Mouse (Mus musculus): ENCODE data around the gene Rbp2. TPM values are rescaled to one million over a fixed set of nuclear protein-coding genes. Genes with fewer than 3 reads are reported as not detected.

Rbp2 gene
- not detected for total RNA-seq (2021)
- long read RNA-seq, experiment 1: 0 reads
- long read RNA-seq, experiment 2: 0 reads

GRCm38 (mm10) chr9:98485815-98486214 lies at the start of gene Rbp2:
Gene Rbp2 (plus strand): TSS chr9:98486115.
- DNase-seq: no peak
- intact Hi-C loops (cut with DNase I): no loop called here

- intact Hi-C loops (cut with DNase I): no loop called here
- DNase-seq: no peak
These were observed 48.1 kb upstream of the Rbp2 start for GRCm38 (mm10) chr9:98437819-98438218.

- DNase-seq: no peak
- intact Hi-C loops (cut with DNase I): no loop called here
These were observed 46.8 kb upstream of the Rbp2 start for GRCm38 (mm10) chr9:98439091-98439490.

GRCm38 (mm10) chr9:98442638-98443037 lies 43.3 kb upstream of the Rbp2 start:
- DNase-seq: peak; percentile 48 to 64

GRCm38 (mm10) chr9:98445359-98446149 lies 40.4 kb upstream of the Rbp2 start:
- DNase-seq: no peak
- intact Hi-C loops (cut with DNase I): no loop called here

More at GRCm38 (mm10) chr9:98442638-98443037, 43.3 kb upstream of the Rbp2 start:
- intact Hi-C loops (cut with DNase I): loop anchor here (1.0 to 5.0 kb wide), 2 partner anchors 55 to 96 kb away; no protein-coding TSS in a partner anchor

- intact Hi-C loops (cut with DNase I): no loop called here
These were observed 34.9 kb upstream of the Rbp2 start for GRCm38 (mm10) chr9:98450976-98451375.

GRCm38 (mm10) chr9:98466709-98467108 lies 19.2 kb upstream of the Rbp2 start:
- intact Hi-C loops (cut with DNase I): no loop called here

More at GRCm38 (mm10) chr9:98450976-98451375, 34.9 kb upstream of the Rbp2 start:
- DNase-seq: no peak

DNA sequence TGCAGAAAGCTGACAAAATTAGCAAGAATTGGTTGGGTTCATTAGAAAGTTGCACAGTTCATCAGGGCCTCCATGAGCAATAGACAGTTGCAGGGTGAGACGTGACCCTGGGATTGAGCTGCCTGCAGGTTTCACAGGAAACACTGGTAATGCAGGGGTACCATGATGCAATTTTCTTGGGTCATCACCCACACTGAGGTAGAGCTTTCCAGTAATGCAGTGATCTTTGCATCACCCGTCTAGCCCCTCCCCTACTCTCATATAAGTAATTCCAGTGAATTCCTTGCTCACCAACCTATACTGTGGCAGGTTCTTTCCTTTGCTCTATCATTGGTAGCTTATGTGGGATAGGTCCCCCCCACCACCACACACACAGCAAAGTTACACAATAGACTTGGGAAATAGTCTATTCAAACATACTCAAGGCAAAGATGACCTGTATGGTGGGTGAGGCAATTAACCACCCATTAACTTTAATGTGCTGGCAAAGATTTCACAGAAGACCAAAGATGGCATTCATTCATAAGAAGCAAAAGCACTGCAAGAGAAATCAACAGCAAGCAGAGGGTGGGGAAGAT lies 5.7 kb upstream of the Rbp2 start:
- DNase-seq: no peak
- intact Hi-C loops (cut with DNase I): no loop called here

More at GRCm38 (mm10) chr9:98466709-98467108, 19.2 kb upstream of the Rbp2 start:
- DNase-seq: no peak

DNA sequence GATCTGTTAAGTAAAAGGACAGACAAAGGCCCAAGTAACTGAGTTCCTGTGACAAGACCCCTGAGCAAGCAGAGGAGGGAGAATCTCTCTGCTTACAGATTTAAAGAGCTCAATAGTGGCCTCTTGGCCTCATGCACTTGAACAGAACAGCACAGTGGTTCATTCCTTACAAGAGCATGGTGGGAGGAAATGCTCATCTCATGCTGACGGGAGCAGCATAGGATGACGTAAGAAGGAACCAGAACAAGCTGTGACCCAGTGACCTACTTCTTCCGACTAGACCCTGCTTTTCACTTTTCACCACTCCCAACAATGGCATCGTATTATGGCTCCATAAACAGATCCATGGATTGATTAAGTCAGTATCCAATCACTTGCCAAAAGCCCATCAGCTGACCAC lies 3.7 kb upstream of the Rbp2 start:
- no peak for DNase-seq
- intact Hi-C loops (cut with DNase I): no loop called here

DNA sequence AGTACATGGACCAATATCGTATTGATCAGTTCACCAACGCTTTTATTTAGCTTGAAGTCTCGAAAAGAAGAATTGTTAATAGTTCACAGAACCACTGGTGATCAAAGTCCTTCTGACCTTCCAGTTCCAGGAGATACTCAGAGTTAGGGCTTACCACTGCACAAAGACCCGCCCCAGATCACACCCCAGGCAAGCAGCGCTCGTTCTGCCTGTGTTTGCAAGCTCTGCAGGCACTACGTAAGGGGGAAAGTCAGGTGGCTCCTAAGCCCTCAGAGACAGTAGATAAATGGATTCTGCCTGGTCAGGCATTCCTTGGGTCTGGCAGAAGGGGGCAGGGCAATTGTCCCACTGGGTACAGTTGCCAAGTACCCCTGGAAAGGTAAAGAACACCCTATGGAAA lies 895 bp upstream of the Rbp2 start:
- DNase-seq: no peak
- intact Hi-C loops (cut with DNase I): no loop called here

DNA sequence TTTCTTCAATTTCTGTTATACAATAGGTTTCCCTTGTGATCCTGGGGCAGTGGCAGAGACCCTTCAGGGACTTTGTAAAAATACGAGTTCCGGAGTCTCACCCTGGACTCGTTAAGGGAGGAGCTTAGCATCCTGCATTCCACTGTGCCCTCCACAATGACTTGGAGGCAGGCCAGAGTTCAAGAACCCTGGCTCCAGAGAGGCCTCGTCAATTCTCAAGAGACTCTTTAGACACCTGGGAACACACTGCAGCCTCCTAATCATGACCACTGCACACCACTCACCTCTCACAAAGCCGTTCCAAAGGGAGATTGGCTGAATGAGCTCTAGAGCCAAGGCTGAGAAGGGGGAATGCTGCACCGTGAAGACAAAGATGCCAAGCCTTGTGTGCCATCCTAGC lies 1.4 kb downstream of the Rbp2 start:
- intact Hi-C loops (cut with DNase I): no loop called here
- DNase-seq: peak in 1 of 2 experiments; percentile 8

- DNase-seq: no peak
- intact Hi-C loops (cut with DNase I): no loop called here
These were observed 3.6 kb downstream of the Rbp2 start for GRCm38 (mm10) chr9:98489532-98489931.

GRCm38 (mm10) chr9:98490128-98490527 lies 4.2 kb downstream of the Rbp2 start:
- intact Hi-C loops (cut with DNase I): no loop called here
- no peak for DNase-seq

DNA sequence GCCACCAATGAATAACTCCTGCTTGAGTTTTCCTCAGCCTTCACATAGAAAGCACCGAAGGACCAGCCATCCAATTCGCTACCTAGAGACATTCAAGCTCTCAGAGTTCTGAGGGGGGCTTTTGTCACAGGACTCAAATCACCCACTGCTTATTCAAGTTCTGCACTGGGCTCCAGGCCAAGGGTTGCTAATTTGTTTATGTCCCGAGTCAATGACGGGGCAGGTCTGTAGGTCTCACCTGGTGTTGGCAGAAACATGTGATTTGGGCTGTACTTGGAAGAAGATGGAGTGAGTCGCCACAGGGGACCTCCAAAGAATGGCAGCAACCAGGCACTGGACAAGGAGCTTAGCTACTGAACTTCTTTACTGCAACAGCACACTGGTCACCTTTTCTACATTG lies 5.2 kb downstream of the Rbp2 start:
- DNase-seq: no peak
- intact Hi-C loops (cut with DNase I): no loop called here

- DNase-seq: no peak
- intact Hi-C loops (cut with DNase I): no loop called here
These were observed 6.3 kb downstream of the Rbp2 start for GRCm38 (mm10) chr9:98492212-98492611.

GRCm38 (mm10) chr9:98492821-98493220 lies 6.9 kb downstream of the Rbp2 start:
- intact Hi-C loops (cut with DNase I): no loop called here
- DNase-seq: no peak

DNA sequence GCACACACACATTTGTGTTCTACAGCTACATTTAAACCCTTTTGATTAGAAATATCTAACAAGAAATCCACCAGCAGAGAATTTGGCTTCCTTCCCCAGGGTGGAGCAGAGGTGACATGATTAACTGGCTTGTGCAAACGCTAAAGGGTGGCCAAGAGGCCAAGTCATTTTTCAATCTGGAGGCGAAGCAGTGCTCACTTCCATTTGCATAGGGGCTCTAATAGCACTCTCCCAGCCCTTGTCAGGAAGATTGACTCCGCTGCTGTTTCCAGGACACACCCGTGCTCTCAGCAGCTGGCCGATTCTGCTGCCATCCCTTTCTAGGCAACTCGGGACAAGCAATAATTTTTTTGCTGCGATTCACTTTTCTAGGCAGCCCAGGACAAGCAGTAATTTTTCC lies 11.2 kb downstream of the Rbp2 start:
- intact Hi-C loops (cut with DNase I): loop anchor here (5.0 kb wide), 1 partner anchor 55 kb away; no protein-coding TSS in a partner anchor
- peak; percentile 15 to 25 for DNase-seq

DNA sequence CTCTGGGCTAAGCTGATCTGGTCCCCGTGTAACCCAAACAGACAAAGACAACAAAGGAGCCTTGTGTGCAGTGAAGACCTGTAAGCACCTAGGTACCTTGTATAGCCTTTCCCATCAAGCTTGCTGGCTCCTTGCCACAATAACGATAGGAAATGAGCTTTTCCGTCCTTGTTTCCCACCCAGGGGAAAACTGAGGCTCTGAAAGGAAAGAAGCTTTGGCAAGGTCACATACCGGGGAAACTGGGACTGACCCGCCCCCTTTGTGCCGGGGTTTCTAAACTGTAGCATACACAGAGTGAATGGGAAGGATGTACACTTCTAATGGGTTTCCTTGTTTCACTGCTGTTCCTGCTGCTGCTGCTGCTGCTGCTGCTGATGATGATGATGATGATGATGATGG lies 12.1 kb downstream of the Rbp2 start:
- intact Hi-C loops (cut with DNase I): loop anchor here (5.0 kb wide), 1 partner anchor 56 kb away; no protein-coding TSS in a partner anchor
- peak; percentile 38 to 44 for DNase-seq

GRCm38 (mm10) chr9:98498717-98499268 lies 12.9 kb downstream of the Rbp2 start:
- DNase-seq: no peak
- intact Hi-C loops (cut with DNase I): loop anchor here (5.0 kb wide), 1 partner anchor 56 kb away; no protein-coding TSS in a partner anchor

GRCm38 (mm10) chr9:98499601-98500000 lies 13.7 kb downstream of the Rbp2 start:
- intact Hi-C loops (cut with DNase I): loop anchor here (5.0 kb wide), 1 partner anchor 57 kb away; no protein-coding TSS in a partner anchor
- no peak for DNase-seq

DNA sequence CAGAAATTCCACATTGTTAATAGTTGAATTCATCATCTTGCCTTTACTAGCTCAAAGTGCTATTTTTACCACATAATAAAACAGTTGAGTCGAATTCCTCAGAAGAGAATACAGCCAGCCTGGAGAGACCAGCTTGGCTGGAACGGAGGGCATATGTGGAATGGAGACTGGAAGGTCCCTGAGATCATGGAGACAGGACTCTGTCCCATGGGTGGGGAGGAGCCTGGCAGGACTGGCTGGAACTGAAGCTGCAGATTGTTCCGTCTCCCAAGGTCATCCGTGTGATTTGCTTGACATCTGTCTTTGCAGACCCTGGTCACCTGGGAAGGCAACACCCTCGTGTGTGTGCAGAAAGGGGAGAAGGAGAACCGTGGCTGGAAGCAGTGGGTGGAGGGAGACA lies 21.6 kb downstream of the Rbp2 start:
- no peak for DNase-seq
- intact Hi-C loops (cut with DNase I): no loop called here

All from heart, postnatal 14 days (tissue).